Mouse (Mus musculus) ES-Bruce4 (cell line): Measurements from ENCODE around the gene Irf2bpl.

Experiments
- CTCF ChIP-seq: IDR thresholded peaks from one replicate; pipeline ENCODE4 v1.8.1; 2011; ENCODE audit warnings: low read depth, low read length
- POLR2A ChIP-seq: IDR thresholded peaks from one replicate; pipeline ENCODE4 v1.8.1; 2011; ENCODE audit warnings: low read length; ENCODE audit not compliant: insufficient read depth

DNA sequence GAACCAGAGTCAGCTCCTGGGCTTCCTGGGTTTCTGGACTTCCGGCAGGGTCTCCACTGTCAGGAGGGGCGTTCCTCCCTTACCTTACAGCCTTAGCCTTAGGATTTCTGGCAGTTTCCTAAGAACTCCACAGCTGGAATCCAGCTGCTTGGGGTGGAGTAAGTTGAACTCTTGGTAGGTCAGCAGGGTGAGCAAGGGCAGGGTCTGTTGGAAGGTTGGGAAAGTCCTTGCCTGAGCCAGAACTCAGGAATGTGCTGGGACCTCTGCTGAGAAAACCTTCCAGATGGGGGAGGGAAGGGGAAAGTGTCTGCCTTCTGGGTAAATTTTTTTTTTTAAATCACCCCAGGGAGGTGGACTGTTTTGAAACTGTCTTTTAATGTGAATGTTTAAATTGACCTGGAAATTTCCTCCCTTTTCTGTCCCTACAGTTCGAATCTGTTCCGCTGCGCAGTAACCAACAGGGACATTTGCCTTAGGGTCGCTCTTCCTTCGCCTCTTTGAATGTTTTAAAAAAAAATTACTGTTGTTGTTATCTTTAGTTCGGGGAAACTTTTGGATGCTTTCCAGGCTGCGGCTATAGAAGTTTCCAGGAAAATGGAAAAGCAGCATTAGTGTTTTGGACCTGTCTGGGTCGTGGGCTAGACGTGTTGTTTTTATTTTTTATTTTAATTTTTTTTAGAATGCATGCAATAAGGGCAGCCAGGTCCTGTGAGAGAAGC is 15.0 kb upstream of the Irf2bpl start:
- no peak for TF ChIP-seq POLR2A
- TF ChIP-seq CTCF = no peak
